Mouse (Mus musculus) liver, adult 2 months (tissue): ENCODE data around the gene Gpr55. TPM values are rescaled to one million over a fixed set of nuclear protein-coding genes. Genes with fewer than 3 reads are reported as not detected.
"Not testable (repeated sequence)": the region's sequence is repeated elsewhere in the genome, so short reads cannot be mapped to it uniquely, and the experiment has no call there.

Experiments
- DNase-seq: peaks from one replicate; pipeline ENCODE4 v3.0.0-alpha.2; 2011; ENCODE audit warnings: low read depth, low spot score; ENCODE audit errors: extremely low read depth
- H3K27ac ChIP-seq: fragments of 200-500 bp; replicated peaks from 2 replicates; pipeline ENCODE4 v1.5.1; 2012; ENCODE audit warnings: low read depth, mild to moderate bottlenecking, control low read depth, inconsistent platforms, low read length; ENCODE audit not compliant: insufficient read depth
- H3K27me3 ChIP-seq: fragments of 200-500 bp; 2 replicates; pipeline ENCODE4 v1.6.1; 2012; ENCODE audit warnings: mild to moderate bottlenecking, moderate library complexity, low read length, inconsistent platforms; ENCODE audit not compliant: control insufficient read depth, insufficient read depth
- H3K36me3 ChIP-seq: fragments of 200-500 bp; 2 replicates; pipeline ENCODE4 v1.6.1; 2012; ENCODE audit warnings: low read length, inconsistent platforms; ENCODE audit not compliant: control insufficient read depth, insufficient read depth
- H3K4me1 ChIP-seq: fragments of 200-500 bp; 2 replicates; pipeline ENCODE4 v1.6.1; 2011; ENCODE audit warnings: low read length; ENCODE audit not compliant: control insufficient read depth, insufficient read depth
- H3K4me3 ChIP-seq: fragments of 200-500 bp; 2 replicates; pipeline ENCODE4 v1.5.1; 2011; ENCODE audit warnings: low read depth, mild to moderate bottlenecking, control low read depth, low read length, moderate library complexity; ENCODE audit not compliant: insufficient read depth
- H3K79me2 ChIP-seq: fragments of 200-500 bp; 2 replicates; pipeline ENCODE4 v1.6.1; 2012; ENCODE audit warnings: inconsistent platforms, mild to moderate bottlenecking, low read length, moderate library complexity; ENCODE audit not compliant: control insufficient read depth, insufficient read depth
- H3K9ac ChIP-seq: fragments of 200-500 bp; 2 replicates; pipeline ENCODE4 v1.6.1; 2012; ENCODE audit warnings: low read depth, mild to moderate bottlenecking, control low read depth, inconsistent platforms, low read length
- CTCF ChIP-seq: fragments of 200-500 bp; IDR thresholded peaks from 2 replicates; pipeline ENCODE4 v1.5.1; 2011; ENCODE audit warnings: low read depth, low read length, control low read depth
- POLR2A ChIP-seq: fragments of 200-500 bp; IDR thresholded peaks from 2 replicates; pipeline ENCODE4 v1.6.1; 2011; ENCODE audit warnings: low read length, control low read depth; ENCODE audit not compliant: insufficient read depth; ENCODE audit errors: extremely low read depth
- WGBS: fragments of 180-500 bp; shearing (Covaris S2); methylation state at CpG from one replicate; pipeline ENCODE4 v1.1.7; 2018; 5-methylcytosine and 5-hydroxymethylcytosine counted together
- polyA plus RNA-seq: library from polyadenylated mRNA; depleted of rRNA; stranded (reverse); fragments of >200 nt; gene quantifications from 2 replicates; pipeline ENCODE4 v1.2.3, GENCODE M21; 2012
- total RNA-seq: library from RNA; depleted of rRNA; stranded (reverse); fragments of >200 nt; gene quantifications from 2 replicates; pipeline ENCODE4 v1.2.3, GENCODE M21; 2014

Gene Gpr55
- total and polyA plus RNA-seq, 2 experiments = 0.04 to 0.09 TPM

DNA sequence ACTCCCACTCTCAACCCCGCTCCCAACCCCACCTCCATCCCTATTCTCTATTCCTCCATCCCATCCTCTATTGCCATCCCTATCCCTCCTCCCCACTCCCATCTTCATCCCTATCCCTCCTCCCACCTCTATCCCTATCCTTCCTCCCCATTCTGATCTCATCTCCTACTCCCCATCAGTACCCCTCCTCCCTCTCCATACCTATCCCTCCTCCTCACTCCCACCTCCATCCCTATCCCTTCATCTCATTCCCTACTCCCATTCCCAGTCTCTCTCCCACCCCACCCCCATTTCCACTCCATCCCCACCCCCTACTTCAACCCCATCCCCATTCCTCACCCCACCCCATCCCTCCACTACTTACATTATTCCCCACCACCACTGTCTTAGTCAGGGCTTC, 36.4 kb upstream of the Gpr55 start:
- Histone ChIP-seq H3K4me3 (no peak overlapping the region), H3K9ac (no peak overlapping the region), H3K79me2 (no peaks in the 10 kb centered on the region), H3K4me1 (no peaks in the 10 kb centered on the region), H3K36me3 (no peaks in the 10 kb centered on the region), H3K27me3 (no peaks in the 10 kb centered on the region), H3K27ac (no peak overlapping the region)
- 100% methylated on average over 1 of the region's 1 CpGs for WGBS
- TF ChIP-seq CTCF = no peak
- no peak for TF ChIP-seq POLR2A
- DNase-seq = no peak

DNA sequence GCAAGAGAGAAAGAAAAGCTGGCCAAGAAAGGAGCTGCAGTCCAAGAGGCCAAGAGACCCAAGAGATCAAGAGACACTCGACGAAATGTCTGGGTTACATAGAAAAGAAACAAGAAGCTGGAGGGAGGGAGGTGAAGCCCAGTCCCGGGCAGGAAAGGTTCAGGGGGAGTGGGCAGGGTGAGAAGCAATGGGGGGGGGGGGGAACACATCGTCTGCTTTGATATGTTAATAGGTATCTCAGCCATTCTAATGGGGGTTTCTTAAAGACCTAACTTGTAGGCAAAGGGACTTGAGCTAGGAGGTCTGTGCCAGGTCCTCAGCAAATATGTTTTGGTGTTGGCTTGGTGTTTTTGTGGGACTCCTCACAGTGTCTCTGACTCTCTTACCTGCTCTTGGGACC, 32.7 kb upstream of the Gpr55 start:
- no peak overlapping the region for H3K27ac ChIP-seq

DNA sequence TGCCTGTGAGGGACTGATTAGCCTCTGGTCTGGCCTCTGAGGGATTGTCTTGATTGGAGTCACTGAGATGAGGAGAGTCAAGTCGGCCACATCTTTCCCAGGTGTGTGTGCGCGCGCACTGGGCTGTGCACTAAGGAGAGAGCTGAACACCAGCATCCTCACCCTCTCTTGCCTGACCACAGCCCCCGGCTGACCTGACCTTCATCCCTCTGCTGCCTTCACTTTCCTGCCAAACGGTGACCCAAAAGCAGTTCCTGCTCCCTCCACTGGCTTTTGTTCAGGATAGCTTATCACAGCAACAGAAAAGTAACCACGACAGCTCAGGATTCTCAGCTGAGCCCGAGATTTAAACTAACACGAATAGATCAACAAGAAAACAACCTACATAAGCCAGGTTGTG, 31.4 kb upstream of the Gpr55 start:
- Histone ChIP-seq H3K4me1 (no peaks in the 10 kb centered on the region), H3K27me3 (no peaks in the 10 kb centered on the region), H3K9ac (no peak overlapping the region), H3K27ac (no peak overlapping the region), H3K36me3 (no peaks in the 10 kb centered on the region), H3K79me2 (no peaks in the 10 kb centered on the region), H3K4me3 (no peak overlapping the region)
- no peak for DNase-seq
- TF ChIP-seq CTCF (no peak), POLR2A (no peak)
- WGBS = 70% methylated on average over 9 of the region's 9 CpGs

More for the DNA sequence above, 32.7 kb upstream of the Gpr55 start:
- no peaks in the 10 kb centered on the region for H3K4me1 ChIP-seq
- no peaks in the 10 kb centered on the region for H3K36me3 ChIP-seq
- no peak for DNase-seq
- H3K27me3 ChIP-seq = no peaks in the 10 kb centered on the region
- no peak for TF ChIP-seq POLR2A
- no peak for TF ChIP-seq CTCF
- WGBS = 85% methylated on average over 4 of the region's 4 CpGs
- H3K4me3 ChIP-seq = no peak overlapping the region
- no peaks in the 10 kb centered on the region for H3K79me2 ChIP-seq
- no peak overlapping the region for H3K9ac ChIP-seq

DNA sequence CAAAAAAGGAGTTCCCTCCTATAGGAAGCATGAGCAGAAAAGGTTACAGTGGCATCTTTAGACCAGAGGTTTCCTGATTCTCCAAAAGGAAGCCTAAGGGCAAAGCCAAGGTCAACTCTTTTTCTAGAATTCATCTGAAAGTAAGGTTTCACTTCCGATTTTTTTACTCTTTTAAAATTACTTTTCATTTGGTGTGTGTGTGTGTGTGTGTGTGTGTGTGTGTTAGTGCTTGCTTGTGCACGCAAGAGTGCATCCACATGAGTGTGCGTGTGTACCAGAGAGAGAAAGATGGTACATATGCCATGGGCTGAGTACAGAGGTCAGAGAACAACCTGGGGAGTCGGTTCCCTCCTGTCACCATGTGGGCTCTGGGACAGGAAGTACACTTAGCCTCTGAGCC, 28.1 kb upstream of the Gpr55 start:
- not testable (repeated sequence) for DNase-seq, H3K4me1 ChIP-seq, H3K9ac ChIP-seq, H3K36me3 ChIP-seq, H3K79me2 ChIP-seq, H3K27me3 ChIP-seq, H3K4me3 ChIP-seq, H3K27ac ChIP-seq
- WGBS = 71% methylated on average over 4 of the region's 4 CpGs

DNA sequence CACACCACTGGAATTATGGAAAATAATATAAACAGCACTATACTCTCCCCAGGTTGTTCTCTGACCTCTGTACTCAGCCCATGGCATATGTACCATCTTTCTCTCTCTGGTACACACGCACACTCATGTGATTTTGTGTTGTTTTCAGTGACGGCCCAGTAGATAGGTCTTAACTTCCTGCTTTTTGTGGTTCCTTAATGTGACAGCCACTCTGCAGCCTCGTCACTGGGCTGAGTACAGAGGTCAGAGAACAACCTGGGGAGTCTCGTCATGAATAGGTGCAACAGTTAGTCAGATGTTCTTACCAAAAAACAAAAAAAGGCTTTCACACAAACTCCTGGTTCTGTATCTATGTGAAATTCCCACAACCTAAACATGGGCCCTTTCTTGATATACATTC, 27.5 kb upstream of the Gpr55 start:
- 82% methylated on average over 4 of the region's 4 CpGs for WGBS
- H3K27me3 ChIP-seq = no peaks in the 10 kb centered on the region
- no peaks in the 10 kb centered on the region for H3K36me3 ChIP-seq
- H3K4me3 ChIP-seq = no peak overlapping the region
- DNase-seq = no peak
- H3K27ac ChIP-seq = no peak overlapping the region
- H3K9ac ChIP-seq = no peak overlapping the region
- no peaks in the 10 kb centered on the region for H3K4me1 ChIP-seq
- TF ChIP-seq CTCF (no peak), POLR2A (no peak)
- no peaks in the 10 kb centered on the region for H3K79me2 ChIP-seq

DNA sequence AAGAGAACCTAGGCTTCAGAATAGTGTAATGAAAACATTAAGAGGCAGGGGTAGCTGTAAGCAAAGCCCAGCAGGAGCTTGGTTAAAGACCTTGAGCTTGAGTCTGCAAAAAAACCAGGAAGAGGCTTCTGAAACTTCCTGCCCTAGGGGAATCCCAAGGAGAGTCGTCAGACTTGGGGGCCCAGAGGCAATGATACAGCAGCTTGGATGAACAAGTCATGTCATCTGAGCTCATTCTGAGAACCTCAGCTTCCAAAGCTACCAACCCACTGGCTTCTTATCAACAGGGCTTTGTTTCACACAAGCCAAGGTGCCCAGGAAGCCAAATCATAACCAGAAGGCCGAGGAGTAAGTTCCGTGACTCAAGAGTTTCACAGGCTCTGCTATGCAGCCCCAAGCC, 25.0 kb upstream of the Gpr55 start:
- no peak overlapping the region for H3K9ac ChIP-seq
- no peaks in the 10 kb centered on the region for H3K27me3 ChIP-seq
- H3K36me3 ChIP-seq = no peaks in the 10 kb centered on the region
- no peak overlapping the region for H3K4me3 ChIP-seq
- 84% methylated on average over 3 of the region's 3 CpGs for WGBS
- no peak for TF ChIP-seq POLR2A
- no peak for DNase-seq
- H3K4me1 ChIP-seq = 0 out of 2 replicates have a peak, but pooled peaks cover 2% of the 10 kb centered on the region
- no peak overlapping the region for H3K27ac ChIP-seq
- H3K79me2 ChIP-seq = no peaks in the 10 kb centered on the region
